ENCODE assay signal across 22 mouse cellular contexts in the genomic region with DNA sequence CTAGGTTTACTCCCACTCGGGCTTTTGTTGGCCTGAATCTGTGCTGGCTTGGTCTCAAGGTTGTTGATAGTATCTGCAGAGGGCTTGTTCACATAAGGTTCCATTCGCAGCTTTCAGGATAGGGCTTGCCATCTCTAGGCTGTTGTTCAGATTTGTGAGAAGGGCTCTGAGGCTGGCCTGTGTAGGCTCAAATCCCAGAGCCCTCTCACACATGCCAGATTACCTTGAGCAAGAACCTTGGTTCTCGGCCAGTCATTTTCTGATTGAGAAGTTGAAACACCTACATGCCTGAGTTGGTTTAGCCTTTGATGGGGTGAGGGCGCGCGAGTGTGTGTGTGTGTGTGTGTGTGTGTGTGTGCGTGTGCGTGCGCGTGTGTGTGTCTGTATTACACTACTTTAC. TPM values are rescaled to one million over a fixed set of nuclear protein-coding genes. Genes with fewer than 3 reads are reported as not detected.
DNase-seq lines count a peak whose midpoint lies in the region; ATAC-seq and TF ChIP-seq lines count a peak whose summit lies in the region.
"Had no signal": no experiment of that assay in that cellular context is flagged by ENCODE, and none has a peak within 500 bp of the region (broad histone marks: within the 10 kb centered on the region; RNA-seq: fewer than 3 reads in every experiment).

No protein-coding gene starts in this region.

- intact Hi-C loops in left cerebral cortex, postnatal 14 days (cut with DNase I), result no loop called here

- peak; percentile 31; the same call in 1 of the 2 replicates for ATAC-seq in hindbrain, postnatal 0 days
- no peak for ATAC-seq in hindbrain, embryonic 12.5 days (ENCODE audit: low FRiP score)
- no peak for ATAC-seq in forebrain, embryonic 14.5 days
- ATAC-seq: intestine, postnatal 0 days had no signal

- H3K4me1 ChIP-seq in hindbrain, postnatal 0 days (ENCODE audit: insufficient read depth, low read length), result 0 out of 2 replicates have a peak, but pooled peaks cover 11% of the 10 kb centered on the region
- peaks cover 9% of the 10 kb centered on the region; the same call in 1 of the 2 replicates for H3K4me1 ChIP-seq in hindbrain, embryonic 12.5 days
- no peaks in the 10 kb centered on the region for H3K4me1 ChIP-seq in forebrain, embryonic 14.5 days (ENCODE audit: control insufficient read depth, insufficient read depth, low read length)
- H3K4me1 ChIP-seq: forebrain, embryonic 12.5 days; liver, embryonic 13.5 days; midbrain, embryonic 12.5 days had no signal

- H3K27ac ChIP-seq in hindbrain, postnatal 0 days, result no peak overlapping the region
- H3K27ac ChIP-seq in hindbrain, embryonic 12.5 days, result no peak overlapping the region
- no peak overlapping the region for H3K27ac ChIP-seq in forebrain, embryonic 14.5 days (ENCODE audit: low read depth, low read length)
- H3K27ac ChIP-seq: embryonic facial prominence, embryonic 10.5 days; forebrain, embryonic 12.5 days; hindbrain, embryonic 15.5 days; kidney, embryonic 15.5 days; limb, embryonic 12.5 days; liver, embryonic 13.5 days; midbrain, embryonic 12.5 days had no signal

- TF ChIP-seq CTCF in hindbrain, postnatal 0 days (IDR thresholded peaks at IDR 0.05; ENCODE audit: low read depth), result no peak

- WGBS in hindbrain, postnatal 0 days, result 84% methylated on average over 10 of the region's 10 CpGs
- WGBS in hindbrain, embryonic 12.5 days, result 93% methylated on average over 10 of the region's 10 CpGs
- WGBS in forebrain, embryonic 14.5 days, result 93% methylated on average over 10 of the region's 10 CpGs

- no peaks in the 10 kb centered on the region for H3K27me3 ChIP-seq in hindbrain, postnatal 0 days (ENCODE audit: insufficient read depth, low read length)
- H3K27me3 ChIP-seq in hindbrain, embryonic 12.5 days, result no peaks in the 10 kb centered on the region
- no peaks in the 10 kb centered on the region for H3K27me3 ChIP-seq in forebrain, embryonic 14.5 days (replicated peaks; ENCODE audit: control insufficient read depth, insufficient read depth, low read length)
- H3K27me3 ChIP-seq: forebrain, embryonic 12.5 days; hindbrain, embryonic 15.5 days; kidney, embryonic 15.5 days; limb, embryonic 12.5 days; liver, embryonic 13.5 days; midbrain, embryonic 12.5 days had no signal

- H3K4me2 ChIP-seq in hindbrain, postnatal 0 days (ENCODE audit: low read depth, low read length), result no peak overlapping the region
- H3K4me2 ChIP-seq in hindbrain, embryonic 12.5 days (replicated peaks), result no peak overlapping the region
- H3K4me2 ChIP-seq in forebrain, embryonic 14.5 days (ENCODE audit: low read length), result no peak overlapping the region
- H3K4me2 ChIP-seq: forebrain, embryonic 12.5 days; hindbrain, embryonic 15.5 days; kidney, embryonic 15.5 days; limb, embryonic 12.5 days; liver, embryonic 13.5 days; midbrain, embryonic 12.5 days had no signal

- DNase-seq in hindbrain, postnatal 0 days (ENCODE audit: low spot score), result peak; percentile 25
- DNase-seq in A20 (ENCODE audit: low read depth, low spot score), result peak; percentile 43
- DNase-seq in CD4-positive helper T cell, adult 2 months (ENCODE audit: low read depth, low spot score), result peak; percentile 53
- peak; percentile 99 for DNase-seq in fat pad, adult 2 months (ENCODE audit: extremely low read depth, low read depth, low spot score)
- DNase-seq in left cerebral cortex, postnatal 14 days (ENCODE audit: low spot score in 2 of 2), result no peak
- no peak for DNase-seq in forebrain, embryonic 14.5 days (ENCODE audit: low spot score)
- DNase-seq: cerebellum, adult 18-20 months; gastrocnemius, postnatal 10 days; heart, postnatal 14 days; kidney, postnatal 4 days; layer of hippocampus, adult 9-11 months; liver, embryonic 13.5 days; right cerebral cortex, postnatal 4 days; thymus, postnatal 25 days had no signal

- H3K9me3 ChIP-seq in hindbrain, postnatal 0 days (ENCODE audit: low read length), result no peaks in the 10 kb centered on the region
- no peaks in the 10 kb centered on the region for H3K9me3 ChIP-seq in hindbrain, embryonic 12.5 days (replicated peaks)
- no peaks in the 10 kb centered on the region for H3K9me3 ChIP-seq in forebrain, embryonic 14.5 days (replicated peaks; ENCODE audit: control insufficient read depth, low read length)
- H3K9me3 ChIP-seq: embryonic facial prominence, embryonic 10.5 days; forebrain, embryonic 12.5 days; hindbrain, embryonic 15.5 days; kidney, embryonic 15.5 days; limb, embryonic 12.5 days; liver, embryonic 13.5 days; midbrain, embryonic 12.5 days had no signal

- H3K36me3 ChIP-seq in hindbrain, postnatal 0 days (ENCODE audit: insufficient read depth, low read length), result no peaks in the 10 kb centered on the region
- no peaks in the 10 kb centered on the region for H3K36me3 ChIP-seq in hindbrain, embryonic 12.5 days
- no peaks in the 10 kb centered on the region for H3K36me3 ChIP-seq in forebrain, embryonic 14.5 days (ENCODE audit: control insufficient read depth, insufficient read depth, low read length)
- H3K36me3 ChIP-seq: forebrain, embryonic 12.5 days; hindbrain, embryonic 15.5 days; liver, embryonic 13.5 days; midbrain, embryonic 12.5 days had no signal

- H3K4me3 ChIP-seq in hindbrain, postnatal 0 days (ENCODE audit: low read length), result no peak overlapping the region
- H3K4me3 ChIP-seq in hindbrain, embryonic 12.5 days, result no peak overlapping the region
- H3K4me3 ChIP-seq in forebrain, embryonic 14.5 days (ENCODE audit: low read depth, low read length), result no peak overlapping the region
- H3K4me3 ChIP-seq: embryonic facial prominence, embryonic 10.5 days; forebrain, embryonic 12.5 days; hindbrain, embryonic 15.5 days; kidney, embryonic 15.5 days; limb, embryonic 12.5 days; liver, embryonic 13.5 days; midbrain, embryonic 12.5 days had no signal

- H3K9ac ChIP-seq in hindbrain, postnatal 0 days (replicated peaks; ENCODE audit: low read length), result no peak overlapping the region
- no peak overlapping the region for H3K9ac ChIP-seq in hindbrain, embryonic 12.5 days
- H3K9ac ChIP-seq in forebrain, embryonic 14.5 days (ENCODE audit: low read length), result no peak overlapping the region
- H3K9ac ChIP-seq: forebrain, embryonic 12.5 days; hindbrain, embryonic 15.5 days; kidney, embryonic 15.5 days; limb, embryonic 12.5 days; liver, embryonic 13.5 days; midbrain, embryonic 12.5 days had no signal

RNA-seq across cellular contexts. Expression of gene Smco4, which starts 29.1 kb away (rescaled TPM):
- 3.6 and 6.1 TPM in 2 replicates for total RNA-seq in hindbrain, postnatal 0 days (2014; rRNA removed)
- polyA plus RNA-seq in hindbrain, postnatal 0 days (2015; fragmentation: Nextera tagmentation; extraction: Ambion mirVana), result 0.60 and 1.3 TPM in 2 replicates
- polyA plus RNA-seq in hindbrain, embryonic 12.5 days (2016; fragmentation: Nextera tagmentation; extraction: Ambion mirVana), result 1.2 and 1.7 TPM in 2 replicates
- 1 to 10 TPM; 3.6 to 4.3 TPM for total RNA-seq in left cerebral cortex, postnatal 14 days (2021)
- 3.2 and 3.5 TPM in 2 replicates for polyA plus RNA-seq in forebrain, embryonic 14.5 days (2014; fragmentation: Nextera tagmentation; extraction: Ambion mirVana)

Comparison
In these comparisons a context has a peak if more than half of its experiments do, and no peak if none do; other contexts are left out.
1. DNase-seq: peak in hindbrain, postnatal 0 days (single experiment), A20 (single experiment), CD4-positive helper T cell, adult 2 months (single experiment) and fat pad, adult 2 months (single experiment); none in left cerebral cortex, postnatal 14 days (0 of 2) and forebrain, embryonic 14.5 days (single experiment).